Mouse (Mus musculus) gastrocnemius, adult 2 months (tissue): ENCODE data around the gene Zfp384. TPM values are rescaled to one million over a fixed set of nuclear protein-coding genes. Genes with fewer than 3 reads are reported as not detected.
A peak's percentile ranks its signal among the peaks of the same experiment; 100 is the strongest.

Source experiments
- DNase-seq: peaks from one replicate; pipeline ENCODE4 v3.0.0; 2022
- H3K27ac ChIP-seq: fragments of 200-600 bp; 2 replicates; pipeline ENCODE4 v1.8.1; 2022; ENCODE audit warnings: mild to moderate bottlenecking
- H3K4me3 ChIP-seq: fragments of 200-600 bp; 2 replicates; pipeline ENCODE4 v1.8.1; 2022; ENCODE audit warnings: mild to moderate bottlenecking, moderate library complexity
- CTCF ChIP-seq: fragments of 200-600 bp; IDR thresholded peaks from 2 replicates; pipeline ENCODE4 v1.8.1; 2022; ENCODE audit warnings: antibody characterized with exemption, mild to moderate bottlenecking, moderate library complexity
- intact Hi-C: fragments of 180-260 bp; cut with DNase I; formaldehyde crosslinking; loops from one replicate; pipeline ENCODE4 v1.15.1; 2025
- total RNA-seq, 2 experiments: library from RNA; stranded (reverse); gene quantifications; 2 replicates each; pipeline ENCODE4 v1.2.3; 2021

The Zfp384 gene
- total RNA-seq, 2 experiments from 2014 or later: 24.4 to 28.0 TPM

GRCm38 (mm10) chr6:124995831-124996403, 13.0 kb upstream of the Zfp384 start:
- H3K4me3 ChIP-seq: no peak overlapping the region

DNA sequence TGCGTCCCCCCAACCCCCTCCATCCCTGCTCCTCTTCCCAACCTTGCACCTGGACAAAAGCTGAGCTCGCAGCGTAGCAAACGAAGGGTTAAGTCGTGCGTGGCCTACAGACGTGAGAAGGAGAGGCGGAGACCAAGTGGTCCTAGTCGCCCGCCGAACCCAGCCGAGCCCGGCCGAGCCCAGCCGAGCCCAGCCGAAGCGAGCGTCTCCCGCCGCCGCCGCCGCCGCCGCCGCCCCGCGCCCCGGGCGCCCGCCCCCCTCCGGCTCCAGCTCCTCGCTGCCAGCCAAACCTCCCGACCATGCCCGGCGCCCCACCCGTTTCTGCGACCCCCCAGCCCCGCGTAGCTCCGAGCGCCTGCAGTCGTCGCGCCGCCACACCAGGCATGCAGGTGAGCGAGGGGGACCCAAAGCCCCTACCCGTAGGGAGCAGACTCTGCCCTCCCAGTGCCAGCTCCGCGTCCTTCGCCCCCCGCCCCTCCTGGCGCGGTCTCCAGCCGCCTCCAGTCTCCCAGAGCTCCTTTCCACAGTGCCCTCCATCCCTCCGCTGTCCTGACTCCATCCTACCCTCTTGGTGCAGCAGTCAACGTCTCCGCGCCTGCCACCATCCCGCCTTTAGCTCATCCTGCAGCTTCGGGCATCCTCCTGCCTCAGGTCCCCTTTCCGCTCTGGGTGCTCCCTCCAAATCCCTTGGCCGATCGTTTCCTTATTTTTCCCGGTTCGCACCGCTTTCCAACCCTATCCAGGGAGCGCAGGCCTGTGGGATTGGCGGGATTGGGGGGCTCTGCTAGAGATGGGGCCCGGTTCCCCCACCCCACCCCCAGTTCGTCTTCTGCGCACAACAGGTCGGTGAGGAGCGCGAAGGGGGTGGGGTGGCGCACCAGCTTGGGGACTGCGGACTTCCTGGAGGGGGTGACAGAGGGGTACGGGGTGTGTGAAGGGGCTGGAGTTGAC, 12.1 kb upstream of the Zfp384 start, which contains the start of gene Pianp:
Gene Pianp, plus strand, starts transcription at position 144 of the 951 bp plus-strand sequence.
- intact Hi-C loops: no loop called here
- H3K27ac ChIP-seq: no peak within 1 kb of the TSS

More at GRCm38 (mm10) chr6:124995831-124996403, 13.0 kb upstream of the Zfp384 start:
- no peak overlapping the region for H3K27ac ChIP-seq
- intact Hi-C loops: no loop called here
- no peak for TF ChIP-seq CTCF
- no peak for DNase-seq

DNA sequence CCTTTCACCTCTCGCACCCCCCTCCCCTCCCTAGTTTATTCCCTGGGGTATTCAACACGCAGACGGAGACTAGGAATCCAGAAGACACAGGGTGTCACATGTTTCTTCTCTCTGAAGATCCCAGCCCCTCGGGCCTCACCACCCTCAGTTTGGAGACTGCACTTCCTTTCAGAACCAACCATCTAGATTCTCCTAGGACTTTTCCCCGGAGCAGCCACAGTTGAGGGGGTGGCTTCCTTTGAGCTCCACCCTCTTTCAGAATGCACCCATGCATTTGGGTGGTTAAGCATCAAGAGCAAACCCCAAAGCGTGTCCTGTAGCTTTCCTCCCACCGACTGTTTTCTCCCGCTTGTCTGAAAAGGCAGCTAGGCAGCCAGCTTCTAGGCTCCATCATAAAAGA, 10.9 kb upstream of the Zfp384 start:
- intact Hi-C loops: no loop called here
- no peak for TF ChIP-seq CTCF
- peak overlapping the region; percentile 76 for H3K4me3 ChIP-seq

More for the DNA sequence above, 12.1 kb upstream of the Zfp384 start, which contains the start of gene Pianp:
- DNase-seq: peak; percentile 80
- no peak for TF ChIP-seq CTCF
- H3K4me3 ChIP-seq: peak within 1 kb of the TSS; percentile 76

GRCm38 (mm10) chr6:124999091-124999490, 9.9 kb upstream of the Zfp384 start:
- Histone ChIP-seq H3K27ac (no peak overlapping the region), H3K4me3 (no peak overlapping the region)
- intact Hi-C loops: no loop called here
- TF ChIP-seq CTCF: no peak
- no peak for DNase-seq

More for the DNA sequence above, 10.9 kb upstream of the Zfp384 start:
- no peak for DNase-seq
- no peak overlapping the region for H3K27ac ChIP-seq

DNA sequence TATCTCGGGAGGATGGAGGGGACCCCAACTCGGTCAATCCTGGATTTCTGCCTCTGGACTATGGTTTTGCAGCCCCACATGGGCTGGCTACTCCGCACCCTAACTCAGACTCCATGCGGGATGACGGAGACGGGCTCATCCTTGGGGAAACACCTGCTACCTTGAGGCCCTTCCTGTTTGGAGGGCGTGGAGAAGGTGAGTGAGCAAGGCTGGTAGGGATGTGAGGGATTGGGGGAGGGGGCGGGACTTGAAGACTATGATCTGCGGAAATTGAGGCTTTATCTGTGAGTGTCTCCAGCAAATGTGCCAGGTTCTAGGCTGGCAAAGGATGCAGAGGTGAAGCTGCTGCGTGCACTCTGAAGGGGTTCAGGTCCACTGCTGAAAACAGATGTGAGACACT, 9.4 kb upstream of the Zfp384 start:
- no peak for DNase-seq
- Histone ChIP-seq H3K4me3 (no peak overlapping the region), H3K27ac (no peak overlapping the region)
- TF ChIP-seq CTCF: no peak
- intact Hi-C loops: no loop called here

- no peak for DNase-seq
- H3K4me3 ChIP-seq: no peak overlapping the region
- H3K27ac ChIP-seq: no peak overlapping the region
- no peak for TF ChIP-seq CTCF
- intact Hi-C loops: no loop called here
These were observed 5.2 kb upstream of the Zfp384 start for GRCm38 (mm10) chr6:125003706-125004105.

GRCm38 (mm10) chr6:125005086-125005485, 3.9 kb upstream of the Zfp384 start:
- no peak for TF ChIP-seq CTCF
- no peak for DNase-seq
- intact Hi-C loops: loop anchor here (5.0 kb wide), 2 partner anchors 88 to 293 kb away; partner anchors contain the start of genes Emg1 and Phb2
- Histone ChIP-seq H3K4me3 (no peak overlapping the region), H3K27ac (no peak overlapping the region)

DNA sequence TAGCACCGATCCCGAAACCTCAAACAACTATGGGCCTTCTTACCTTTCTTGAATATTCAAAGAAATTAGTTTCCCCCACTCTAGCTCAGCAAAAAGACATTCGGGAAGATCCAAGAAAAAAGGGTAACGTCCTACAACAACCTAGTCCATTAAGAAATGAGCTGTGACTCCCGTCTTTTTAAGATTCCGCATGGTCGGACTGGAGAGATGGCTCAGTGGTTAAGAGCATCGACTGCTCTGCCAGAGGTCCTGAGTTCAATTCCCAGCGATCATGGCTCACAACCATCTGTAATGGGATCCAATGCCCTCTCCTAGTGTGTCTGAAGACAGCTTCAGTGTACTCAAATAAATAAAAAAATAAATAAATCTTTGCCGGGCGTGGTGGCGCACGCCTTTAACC, 885 bp upstream of the Zfp384 start:
- H3K27ac ChIP-seq: peak overlapping the region; percentile 97
- intact Hi-C loops: loop anchor here (1.0 to 5.0 kb wide), 3 partner anchors 31 to 296 kb away; partner anchors contain the start of genes Emg1, Ing4 and Phb2
- TF ChIP-seq CTCF: no peak
- DNase-seq: no peak
- peak overlapping the region; percentile 95 for H3K4me3 ChIP-seq

GRCm38 (mm10) chr6:125008586-125009128, 288 bp upstream of the Zfp384 start:
- peak overlapping the region; percentile 95 for H3K4me3 ChIP-seq
- peak overlapping the region; percentile 97 for H3K27ac ChIP-seq
- no peak for TF ChIP-seq CTCF
- intact Hi-C loops: loop anchor here (1.0 to 5.0 kb wide), 5 partner anchors 31 to 296 kb away; partner anchors contain the start of genes Cops7a, Emg1, Ing4 and Phb2
- peak; percentile 98 for DNase-seq

- TF ChIP-seq CTCF: no peak
- peak overlapping the region; percentile 95 for H3K4me3 ChIP-seq
- peak; percentile 93 for DNase-seq
- peak overlapping the region; percentile 97 for H3K27ac ChIP-seq
- intact Hi-C loops: loop anchor here (1.0 to 5.0 kb wide), 4 partner anchors 44 to 297 kb away; partner anchors contain the start of genes Cops7a, Emg1 and Phb2
These were observed 482 bp downstream of the Zfp384 start for GRCm38 (mm10) chr6:125009181-125010073.

- intact Hi-C loops: no loop called here
- DNase-seq: no peak
- Histone ChIP-seq H3K4me3 (no peak overlapping the region), H3K27ac (no peak overlapping the region)
- no peak for TF ChIP-seq CTCF
These were observed 8.7 kb downstream of the Zfp384 start for GRCm38 (mm10) chr6:125017682-125018081.
